ENCODE assay signal across 20 mouse cellular contexts in the genomic region with DNA sequence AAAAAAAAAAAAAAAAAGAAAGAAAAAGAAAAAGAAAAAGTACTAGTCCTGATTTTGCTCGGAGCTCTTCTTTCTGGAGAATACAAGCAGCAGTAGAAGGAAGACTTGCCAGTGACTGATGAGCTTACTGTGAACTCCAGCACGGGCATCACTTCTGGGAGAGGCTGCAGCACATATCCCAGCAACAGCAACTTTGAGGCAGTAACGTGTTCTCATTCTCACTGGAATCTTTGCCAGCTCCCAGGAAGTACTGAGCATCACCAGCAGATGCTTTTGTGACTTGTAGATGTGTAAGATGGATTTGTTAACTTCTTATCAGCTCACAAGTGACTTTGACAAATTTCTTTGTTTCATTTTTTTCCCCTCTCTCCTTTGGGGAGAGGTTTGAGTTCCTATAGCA.
DNase-seq lines count a peak whose midpoint lies in the region.
"Had no signal": no experiment of that assay in that cellular context is flagged by ENCODE, and none has a peak within 500 bp of the region (broad histone marks: within the 10 kb centered on the region; RNA-seq: fewer than 3 reads in every experiment).

No protein-coding gene starts in this region.

- DNase-seq in layer of hippocampus, adult 9-11 months, result peak; percentile 14
- no peak for DNase-seq in layer of hippocampus, adult 9-10 months (ENCODE audit: low spot score)
- peak; percentile 25 to 62 for DNase-seq in right cerebral cortex, postnatal 10 days (ENCODE audit: low spot score in 2 of 2)
- no peak for DNase-seq in right cerebral cortex, adult 2 months (ENCODE audit: low spot score in 2 of 2)
- DNase-seq in frontal cortex, adult 2 months (ENCODE audit: extremely low spot score in 1 of 2, low spot score in 1 of 2), result peak; percentile 23 to 51
- peak; percentile 55 for DNase-seq in telencephalon, adult 2 months (ENCODE audit: low read depth, low spot score)
- no peak for DNase-seq in MN1 (ENCODE audit: low spot score)
- DNase-seq: adrenal gland, adult 2 months; adrenal gland, postnatal 36 days; B cell, adult 2 months; cerebellum, adult 11-12 months; cerebellum, postnatal 25 days; gastrocnemius, postnatal 25 days; heart, adult 11 months; kidney, adult 2 months; kidney, postnatal 36 days; lung, postnatal 4 days; right cerebral cortex, postnatal 25 days; thymus, adult 2 months; thymus, postnatal 4 days had no signal

Comparison
In these comparisons a context has a peak if more than half of its experiments do, and no peak if none do; other contexts are left out.
1. DNase-seq: peak in layer of hippocampus, adult 9-11 months (single experiment), right cerebral cortex, postnatal 10 days (2 of 2), frontal cortex, adult 2 months (2 of 2) and telencephalon, adult 2 months (single experiment); none in layer of hippocampus, adult 9-10 months (single experiment), right cerebral cortex, adult 2 months (0 of 2) and MN1 (single experiment).